Mouse (Mus musculus) bone marrow macrophage, adult 2 months (primary cell): Measurements from ENCODE around the gene Hmg20b. TPM values are rescaled to one million over a fixed set of nuclear protein-coding genes. Genes with fewer than 3 reads are reported as not detected.
A peak's percentile ranks its signal among the peaks of the same experiment; 100 is the strongest.

Experiments used
- H3K27ac ChIP-seq: 2 replicates; pipeline ENCODE4 v1.5.1; 2012; ENCODE audit warnings: low read depth, low read length; ENCODE audit not compliant: insufficient read depth
- H3K4me1 ChIP-seq: 2 replicates; pipeline ENCODE4 v1.6.1; 2012; ENCODE audit warnings: low read length; ENCODE audit not compliant: control insufficient read depth, insufficient read depth
- H3K4me3 ChIP-seq: 2 replicates; pipeline ENCODE4 v1.5.1; 2012; ENCODE audit warnings: mild to moderate bottlenecking, low read length, moderate library complexity; ENCODE audit not compliant: insufficient read depth
- CTCF ChIP-seq: IDR thresholded peaks from 2 replicates; pipeline ENCODE4 v1.5.1; 2012; ENCODE audit warnings: low read depth, mild to moderate bottlenecking, low read length, moderate library complexity
- POLR2A ChIP-seq: IDR thresholded peaks from 2 replicates; pipeline ENCODE4 v1.6.1; 2012; ENCODE audit warnings: mild to moderate bottlenecking, low read depth, low read length, borderline replicate concordance
- polyA plus RNA-seq: library from polyadenylated mRNA; stranded (reverse); fragments of >200 nt; gene quantifications from 2 replicates; pipeline ENCODE4 v1.2.4, GENCODE M21; 2012; ENCODE audit not compliant: missing spikeins, insufficient read depth, insufficient read length

Hmg20b gene
- polyA plus RNA-seq, 1 experiment: 52.2 TPM

DNA sequence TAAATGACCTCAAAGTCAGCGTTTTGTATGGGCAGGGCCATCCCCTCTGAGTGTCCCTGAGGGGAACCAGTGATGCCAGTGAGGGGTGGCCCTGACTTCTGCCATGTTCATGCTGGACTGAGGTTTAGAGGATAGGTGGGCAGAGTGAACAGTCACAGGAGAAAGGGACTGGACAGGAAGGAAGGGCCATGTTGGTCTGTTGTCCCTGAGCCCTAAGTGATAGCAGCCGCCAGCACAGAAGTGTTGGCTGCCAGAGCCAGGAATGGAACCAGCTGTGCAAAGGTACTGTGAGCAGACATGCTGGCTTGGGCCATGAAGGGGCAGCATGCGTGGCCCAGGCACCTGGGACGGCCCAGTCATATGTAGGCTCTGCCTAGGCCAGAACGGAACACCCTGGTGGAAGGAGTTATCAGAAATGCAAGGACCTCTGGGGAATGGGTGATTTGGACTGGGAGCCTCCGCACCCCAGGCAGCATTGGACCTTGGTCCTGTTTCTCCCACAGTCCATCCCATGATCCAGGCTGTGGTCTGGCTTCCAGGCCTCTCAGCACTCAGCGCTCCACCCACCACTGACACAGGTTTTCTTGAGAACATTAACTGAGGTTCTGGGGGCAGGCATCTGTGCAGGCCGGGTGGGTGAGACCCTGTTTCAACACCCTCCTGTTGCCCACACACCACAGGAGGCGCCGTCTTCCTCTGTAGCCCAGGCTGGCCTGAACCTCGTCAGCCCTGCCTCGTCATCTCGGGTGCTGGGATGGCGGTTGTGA lies 50.5 kb downstream of the Hmg20b start:
- Histone ChIP-seq H3K27ac (peak overlapping the region; percentile 94), H3K4me1 (peaks cover 84% of the 10 kb centered on the region), H3K4me3 (no peak overlapping the region)
- TF ChIP-seq POLR2A (no peak), CTCF (no peak)

GRCm38 (mm10) chr10:81298369-81299100 lies 51.7 kb downstream of the Hmg20b start:
- peaks cover 79% of the 10 kb centered on the region for H3K4me1 ChIP-seq
- peak overlapping the region; percentile 44 for H3K4me3 ChIP-seq
- H3K27ac ChIP-seq: peak overlapping the region; percentile 94
- TF ChIP-seq CTCF: no peak
- no peak for TF ChIP-seq POLR2A

DNA sequence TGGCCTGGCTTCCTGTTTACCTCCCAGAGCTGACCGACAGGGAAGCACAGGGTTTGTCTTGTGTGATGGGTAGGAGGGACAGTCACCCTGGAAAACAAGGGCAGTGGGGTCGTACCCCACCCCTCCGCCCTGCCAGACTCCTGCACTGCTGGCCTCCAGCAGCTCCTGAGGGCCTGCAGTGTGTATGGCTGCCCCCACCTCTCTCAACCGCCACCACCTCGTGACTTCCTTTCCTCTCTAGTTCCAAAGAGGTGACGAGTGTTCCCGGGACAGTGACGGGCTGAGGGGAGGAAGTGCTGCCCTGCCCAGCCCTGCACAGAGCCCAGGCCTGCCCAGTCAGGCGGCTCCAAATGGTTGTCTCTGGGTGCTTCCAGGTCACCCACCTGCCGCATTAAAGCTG lies 52.4 kb downstream of the Hmg20b start:
- Histone ChIP-seq H3K27ac (peak overlapping the region; percentile 94), H3K4me3 (peak overlapping the region; percentile 44), H3K4me1 (peaks cover 72% of the 10 kb centered on the region)
- TF ChIP-seq POLR2A: 0 out of 2 replicates have a peak, but pooled peaks have one; percentile 28
- TF ChIP-seq CTCF: no peak

- H3K4me1 ChIP-seq: peaks cover 67% of the 10 kb centered on the region
- H3K4me3 ChIP-seq: peak overlapping the region; percentile 44
- H3K27ac ChIP-seq: peak overlapping the region; percentile 94
- no peak for TF ChIP-seq CTCF
- TF ChIP-seq POLR2A: no peak
Measured at GRCm38 (mm10) chr10:81297246-81297645, 53.0 kb downstream of the Hmg20b start.

Other genes starting within 250 kb of the Hmg20b start
- gene Map2k2, start 244.6 kb downstream of the Hmg20b start, polyA plus RNA-seq: 71.4 and 77.6 TPM in 2 replicates
- 52.0 and 54.9 TPM in 2 replicates for gene Zbtb7a, start 215.3 kb downstream of the Hmg20b start, polyA plus RNA-seq
- gene Pias4, start 182.6 kb downstream of the Hmg20b start, polyA plus RNA-seq: 21.9 and 28.2 TPM in 2 replicates
- 877 and 1,003 TPM in 2 replicates for gene Eef2, start 173.8 kb downstream of the Hmg20b start, polyA plus RNA-seq
- gene Dapk3, start 167.5 kb downstream of the Hmg20b start, polyA plus RNA-seq: 36.4 and 39.8 TPM in 2 replicates
- gene 4930442H23Rik, start 166.6 kb downstream of the Hmg20b start, polyA plus RNA-seq: not detected in 2 replicates
- gene Nmrk2, start 148.4 kb downstream of the Hmg20b start, polyA plus RNA-seq: not detected in 2 replicates
- not detected in 2 replicates for gene Atcay, start 119.6 kb downstream of the Hmg20b start, polyA plus RNA-seq
- 2.7 and 3.0 TPM in 2 replicates for gene Zfr2, start 117.3 kb downstream of the Hmg20b start, polyA plus RNA-seq
- gene Matk, start 97.5 kb downstream of the Hmg20b start, polyA plus RNA-seq: 10.8 and 14.4 TPM in 2 replicates
- gene Mrpl54, start 83.5 kb downstream of the Hmg20b start, polyA plus RNA-seq: 46.5 and 51.1 TPM in 2 replicates
- gene Apba3, start 83.5 kb downstream of the Hmg20b start, polyA plus RNA-seq: 34.3 and 36.1 TPM in 2 replicates
- gene Tjp3, start 58.9 kb downstream of the Hmg20b start, polyA plus RNA-seq: 9.2 and 9.8 TPM in 2 replicates
- 90.9 and 106 TPM in 2 replicates for gene Pip5k1c, start 57.5 kb downstream of the Hmg20b start, polyA plus RNA-seq
- gene Cactin, start 29.4 kb downstream of the Hmg20b start, polyA plus RNA-seq: 18.1 and 18.2 TPM in 2 replicates
- not detected in 2 replicates for gene Tbxa2r, start 21.7 kb downstream of the Hmg20b start, polyA plus RNA-seq
- gene Gipc3, start 7.2 kb downstream of the Hmg20b start, polyA plus RNA-seq: not detected in 2 replicates
- gene Mfsd12, start 7.0 kb upstream of the Hmg20b start, polyA plus RNA-seq: 80.9 and 86.2 TPM in 2 replicates
- not detected in 2 replicates for gene 4930404N11Rik, start 15.3 kb upstream of the Hmg20b start, polyA plus RNA-seq
- gene Fzr1, start 28.0 kb upstream of the Hmg20b start, polyA plus RNA-seq: 32.6 and 35.0 TPM in 2 replicates
- gene Dohh, start 33.9 kb upstream of the Hmg20b start, polyA plus RNA-seq: 23.1 and 29.5 TPM in 2 replicates
- gene Gm48551, start 34.0 kb upstream of the Hmg20b start, polyA plus RNA-seq: 0.75 and 2.2 TPM in 2 replicates
- gene Gm48552, start 38.5 kb upstream of the Hmg20b start, polyA plus RNA-seq: not detected in 2 replicates
- 41.9 and 45.5 TPM in 2 replicates for gene Smim24, start 42.6 kb upstream of the Hmg20b start, polyA plus RNA-seq
- 31.8 and 38.6 TPM in 2 replicates for gene Nfic, start 105.2 kb upstream of the Hmg20b start, polyA plus RNA-seq
- gene Celf5, start 132.2 kb upstream of the Hmg20b start, polyA plus RNA-seq: not detected in 2 replicates
- 37.9 and 40.9 TPM in 2 replicates for gene Ncln, start 145.9 kb upstream of the Hmg20b start, polyA plus RNA-seq
- gene S1pr4, start 149.7 kb upstream of the Hmg20b start, polyA plus RNA-seq: 0.46 TPM in 1 of 2 replicates, not detected in the other
- gene Gna15, start 173.7 kb upstream of the Hmg20b start, polyA plus RNA-seq: 23.5 and 24.2 TPM in 2 replicates
- gene Gna11, start 194.7 kb upstream of the Hmg20b start, polyA plus RNA-seq: 10.1 and 10.5 TPM in 2 replicates
- gene Aes, start 209.0 kb upstream of the Hmg20b start, polyA plus RNA-seq: 478 and 551 TPM in 2 replicates
- 17.9 and 24.5 TPM in 2 replicates for gene Tle2, start 224.1 kb upstream of the Hmg20b start, polyA plus RNA-seq